Mouse (Mus musculus) kidney, embryonic 16.5 days (tissue): ENCODE measurements around the gene Gm20696. TPM values are rescaled to one million over a fixed set of nuclear protein-coding genes. Genes with fewer than 3 reads are reported as not detected.

Experiments used
- ATAC-seq: fragments of 200-750 bp; cut with Nextera tagmentation; 2 replicates; pipeline ENCODE4 v1.8.0; 2017; ENCODE audit warnings: moderate TSS enrichment; ENCODE audit not compliant: low FRiP score, low TSS enrichment
- H3K27ac ChIP-seq: fragments of 300-500 bp; sonication (generic); 2 replicates; pipeline ENCODE4 v1.5.1; 2014; ENCODE audit warnings: low read length
- H3K27me3 ChIP-seq: fragments of 300-500 bp; sonication (generic); 2 replicates; pipeline ENCODE4 v1.6.1; 2014; ENCODE audit warnings: low read length, control low read depth, mixed read lengths; ENCODE audit not compliant: insufficient read depth
- H3K36me3 ChIP-seq: fragments of 300-500 bp; sonication (generic); 2 replicates; pipeline ENCODE4 v1.6.1; 2014; ENCODE audit warnings: low read length, control low read depth, mixed read lengths; ENCODE audit not compliant: insufficient read depth
- H3K4me1 ChIP-seq: fragments of 300-500 bp; sonication (generic); 2 replicates; pipeline ENCODE4 v1.6.1; 2014; ENCODE audit warnings: low read length, control low read depth, mixed read lengths; ENCODE audit not compliant: insufficient read depth
- H3K4me2 ChIP-seq: fragments of 300-500 bp; sonication (generic); replicated peaks from 2 replicates; pipeline ENCODE4 v1.6.1; 2014; ENCODE audit warnings: low read depth, low read length
- H3K4me3 ChIP-seq: fragments of 300-500 bp; sonication (generic); 2 replicates; pipeline ENCODE4 v1.5.1; 2014; ENCODE audit warnings: mild to moderate bottlenecking, low read length
- H3K9ac ChIP-seq: fragments of 300-500 bp; sonication (generic); replicated peaks from 2 replicates; pipeline ENCODE4 v1.6.1; 2014; ENCODE audit warnings: low read length
- H3K9me3 ChIP-seq: fragments of 300-500 bp; sonication (generic); 2 replicates; pipeline ENCODE4 v1.6.1; 2016; ENCODE audit warnings: low read length, control low read depth
- WGBS: fragments of 180-500 bp; shearing (Covaris S2); extraction: QIAGEN DNeasy Blood & Tissue Kit; methylation state at CpG from one replicate; pipeline ENCODE4 v1.1.7; 2014; 5-methylcytosine and 5-hydroxymethylcytosine counted together
- polyA plus RNA-seq: library from polyadenylated mRNA; unstranded; fragments of >200 nt; fragmentation: Nextera tagmentation; extraction: Ambion mirVana; gene quantifications from 2 replicates; pipeline ENCODE4 v1.2.1, GENCODE M21; 2015

The Gm20696 gene
- polyA plus RNA-seq, 1 experiment from 2014 or later = 1.7 TPM

DNA sequence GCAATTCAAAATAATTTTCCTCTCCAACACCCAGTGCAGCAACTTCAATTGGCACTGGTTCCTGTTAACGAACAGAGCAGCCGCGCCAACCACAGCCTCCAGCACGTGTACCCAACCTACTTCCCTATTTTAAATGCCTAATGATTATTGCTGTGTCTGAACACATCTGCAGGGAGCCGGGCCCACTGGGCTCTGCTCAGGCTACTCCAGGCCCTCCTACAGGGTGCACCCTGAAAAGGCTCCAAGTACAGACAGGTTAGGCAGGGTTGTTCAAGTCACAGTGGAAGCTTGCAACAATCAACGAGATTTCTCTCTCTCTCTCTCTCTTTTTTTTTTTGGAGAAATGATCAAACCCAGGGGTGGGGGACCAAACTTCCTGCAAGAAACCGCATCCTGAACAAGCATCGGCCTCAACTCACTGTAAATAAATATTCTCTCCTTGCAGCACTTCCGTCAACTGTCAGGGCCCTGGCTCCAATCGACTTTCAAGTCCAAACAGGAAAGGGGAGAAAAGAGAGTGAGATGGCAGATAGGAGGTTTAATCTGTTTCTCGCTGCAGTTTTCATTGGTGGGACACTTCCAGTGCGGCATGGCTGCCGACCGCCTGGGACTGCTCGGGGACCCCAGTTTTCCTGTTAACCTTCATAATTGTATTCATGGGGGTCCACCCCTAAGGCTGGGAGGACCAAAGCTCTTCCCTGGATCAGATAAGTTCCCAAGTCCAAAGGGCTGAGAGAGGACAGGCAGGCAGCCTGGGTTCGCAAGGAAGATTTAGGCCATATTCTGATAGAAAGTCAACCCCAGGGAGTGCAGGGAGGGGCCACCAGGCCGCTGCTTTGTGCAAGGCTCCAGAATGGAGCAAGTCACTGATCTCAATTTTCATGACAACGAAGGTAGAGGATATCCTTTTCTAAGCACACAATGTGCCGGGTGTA is 277.6 kb downstream of the Gm20696 start:
- Histone ChIP-seq H3K27me3 (0 out of 2 replicates have a peak, but pooled peaks cover 4% of the 10 kb centered on the region), H3K9me3 (0 out of 2 replicates have a peak, but pooled peaks cover 4% of the 10 kb centered on the region), H3K27ac (peak overlapping the region; percentile 39; the same call in 1 of the 2 replicates), H3K4me3 (no peak overlapping the region), H3K36me3 (0 out of 2 replicates have a peak, but pooled peaks cover 3% of the 10 kb centered on the region), H3K9ac (no peak overlapping the region), H3K4me2 (no peak overlapping the region), H3K4me1 (peaks cover 10% of the 10 kb centered on the region)
- 59% methylated on average over 19 of the region's 19 CpGs for WGBS
- peak; percentile 39; the same call in 1 of the 2 replicates for ATAC-seq

DNA sequence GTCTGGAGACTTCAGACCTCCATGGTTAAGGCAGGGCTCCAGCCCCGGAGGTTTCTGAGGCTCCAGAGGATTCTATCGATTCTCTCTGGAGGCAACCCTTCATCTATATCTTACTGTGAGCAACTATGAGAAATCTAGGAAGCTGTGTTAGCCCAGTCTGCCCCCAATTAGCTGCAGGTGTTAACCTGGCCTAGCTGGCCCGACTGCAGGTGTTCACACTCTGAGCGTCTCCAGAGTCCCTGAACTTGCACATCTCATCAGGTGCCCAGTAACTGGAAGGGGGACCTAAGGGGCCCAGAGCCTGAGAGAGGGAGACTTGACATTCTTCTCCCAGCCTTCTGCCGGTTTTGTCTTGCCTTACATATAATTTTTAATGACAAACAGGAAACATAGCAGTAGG is 278.6 kb downstream of the Gm20696 start:
- 0 out of 2 replicates have a peak, but pooled peaks cover 3% of the 10 kb centered on the region for H3K36me3 ChIP-seq
- H3K4me1 ChIP-seq = peaks cover 10% of the 10 kb centered on the region
- no peak; the same call in 1 of the 2 replicates for ATAC-seq
- 0 out of 2 replicates have a peak, but pooled peaks cover 4% of the 10 kb centered on the region for H3K27me3 ChIP-seq
- WGBS = 74% methylated on average over 5 of the region's 5 CpGs
- no peak overlapping the region for H3K4me3 ChIP-seq
- H3K27ac ChIP-seq = no peak overlapping the region
- H3K9me3 ChIP-seq = 0 out of 2 replicates have a peak, but pooled peaks cover 4% of the 10 kb centered on the region
- H3K9ac ChIP-seq = no peak overlapping the region
- no peak overlapping the region for H3K4me2 ChIP-seq

DNA sequence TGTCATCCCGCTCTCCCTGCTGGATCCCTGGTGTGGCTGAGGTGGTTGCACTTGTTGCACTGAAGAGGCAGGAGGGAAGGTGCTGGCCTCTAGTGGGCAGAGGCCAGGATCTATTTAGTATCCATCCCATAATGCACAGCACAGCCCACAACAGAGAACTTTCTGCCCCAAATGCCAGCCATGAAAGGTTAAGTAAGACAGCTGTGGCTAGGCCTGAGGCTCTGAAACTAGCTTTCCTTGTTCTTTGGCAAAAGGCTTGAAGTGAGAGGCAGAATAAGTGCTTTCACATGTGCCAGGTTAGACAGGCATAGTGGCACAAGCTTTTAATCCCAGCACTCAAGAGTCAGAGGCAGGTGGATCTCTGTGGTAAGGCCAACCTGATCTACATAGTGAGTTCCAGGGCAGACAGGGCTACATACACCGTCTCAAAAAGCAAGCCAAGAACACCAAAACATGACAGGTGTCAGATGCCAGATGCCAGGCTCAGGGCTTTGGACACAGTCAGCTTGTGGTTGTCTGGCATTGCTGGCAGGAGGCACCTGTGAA is 281.5 kb downstream of the Gm20696 start:
- Histone ChIP-seq H3K9me3 (0 out of 2 replicates have a peak, but pooled peaks cover 4% of the 10 kb centered on the region), H3K4me2 (no peak overlapping the region), H3K27ac (no peak overlapping the region), H3K27me3 (peaks cover 4% of the 10 kb centered on the region; the same call in 1 of the 2 replicates), H3K9ac (no peak overlapping the region), H3K4me1 (peaks cover 12% of the 10 kb centered on the region), H3K4me3 (no peak overlapping the region), H3K36me3 (0 out of 2 replicates have a peak, but pooled peaks cover 3% of the 10 kb centered on the region)
- 91% methylated on average over 2 of the region's 2 CpGs for WGBS
- no peak for ATAC-seq

DNA sequence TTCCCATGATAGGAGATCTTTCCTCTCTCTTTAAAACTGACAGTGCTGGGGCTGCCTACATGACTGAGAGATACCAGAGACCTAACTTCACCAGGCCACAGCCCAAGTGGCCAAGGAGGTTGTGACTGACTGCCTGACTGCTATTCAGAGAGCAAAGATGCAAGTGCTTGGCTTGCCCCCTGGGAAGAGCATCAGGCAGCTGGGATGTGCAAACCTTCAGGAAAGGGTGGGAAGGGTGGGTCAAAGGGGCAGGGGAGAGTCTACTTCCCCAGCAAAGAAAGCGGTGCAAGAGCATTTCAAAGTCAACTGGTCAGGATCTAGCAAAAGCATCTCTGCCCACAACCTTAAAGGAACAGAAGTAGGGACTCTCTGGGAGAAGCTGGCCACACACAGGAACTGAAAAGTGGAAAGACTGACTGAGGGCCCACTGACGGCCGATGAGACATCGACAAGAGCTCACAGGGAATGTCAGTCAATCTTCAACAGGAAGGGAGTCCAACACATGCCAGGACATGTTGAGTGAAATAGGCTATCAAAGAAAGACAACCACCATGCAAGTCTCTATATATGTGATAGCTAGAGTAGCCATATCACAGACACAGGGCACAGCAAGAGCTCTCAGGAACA is 282.6 kb downstream of the Gm20696 start:
- Histone ChIP-seq H3K9me3 (0 out of 2 replicates have a peak, but pooled peaks cover 4% of the 10 kb centered on the region), H3K9ac (no peak overlapping the region), H3K4me3 (no peak overlapping the region), H3K4me1 (peaks cover 15% of the 10 kb centered on the region), H3K4me2 (no peak overlapping the region), H3K36me3 (0 out of 2 replicates have a peak, but pooled peaks cover 3% of the 10 kb centered on the region), H3K27ac (no peak overlapping the region), H3K27me3 (peaks cover 4% of the 10 kb centered on the region; the same call in 1 of the 2 replicates)
- 75% methylated on average over 4 of the region's 4 CpGs for WGBS
- no peak for ATAC-seq

DNA sequence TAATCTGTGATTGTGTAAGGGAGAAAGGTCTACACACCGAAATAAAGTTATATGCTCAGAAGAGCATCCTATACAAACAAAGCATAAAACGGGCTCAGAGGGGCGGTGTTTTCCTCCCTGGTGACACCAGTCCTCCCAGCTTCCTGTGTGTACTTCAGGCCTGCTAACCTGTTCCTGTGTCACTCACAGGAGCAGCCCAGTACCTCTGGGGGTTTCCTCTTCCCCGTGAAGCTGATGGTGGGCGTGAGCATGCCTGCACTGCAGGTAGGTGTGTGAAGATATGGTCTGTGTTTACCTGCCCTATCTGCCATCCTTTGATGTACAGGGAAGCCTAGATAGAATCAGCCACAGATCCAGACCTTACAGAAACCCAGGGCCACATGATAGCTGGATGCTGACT is 286.5 kb downstream of the Gm20696 start:
- H3K4me2 ChIP-seq = no peak overlapping the region
- H3K4me1 ChIP-seq = peaks cover 38% of the 10 kb centered on the region
- H3K36me3 ChIP-seq = no peaks in the 10 kb centered on the region
- H3K9ac ChIP-seq = no peak overlapping the region
- H3K9me3 ChIP-seq = no peaks in the 10 kb centered on the region
- WGBS = 39% methylated on average over 5 of the region's 5 CpGs
- no peaks in the 10 kb centered on the region; the same call in 1 of the 2 replicates for H3K27me3 ChIP-seq
- 0 out of 2 replicates have a peak, but pooled peaks have one; percentile 16 for ATAC-seq
- H3K4me3 ChIP-seq = no peak overlapping the region
- H3K27ac ChIP-seq = no peak overlapping the region

DNA sequence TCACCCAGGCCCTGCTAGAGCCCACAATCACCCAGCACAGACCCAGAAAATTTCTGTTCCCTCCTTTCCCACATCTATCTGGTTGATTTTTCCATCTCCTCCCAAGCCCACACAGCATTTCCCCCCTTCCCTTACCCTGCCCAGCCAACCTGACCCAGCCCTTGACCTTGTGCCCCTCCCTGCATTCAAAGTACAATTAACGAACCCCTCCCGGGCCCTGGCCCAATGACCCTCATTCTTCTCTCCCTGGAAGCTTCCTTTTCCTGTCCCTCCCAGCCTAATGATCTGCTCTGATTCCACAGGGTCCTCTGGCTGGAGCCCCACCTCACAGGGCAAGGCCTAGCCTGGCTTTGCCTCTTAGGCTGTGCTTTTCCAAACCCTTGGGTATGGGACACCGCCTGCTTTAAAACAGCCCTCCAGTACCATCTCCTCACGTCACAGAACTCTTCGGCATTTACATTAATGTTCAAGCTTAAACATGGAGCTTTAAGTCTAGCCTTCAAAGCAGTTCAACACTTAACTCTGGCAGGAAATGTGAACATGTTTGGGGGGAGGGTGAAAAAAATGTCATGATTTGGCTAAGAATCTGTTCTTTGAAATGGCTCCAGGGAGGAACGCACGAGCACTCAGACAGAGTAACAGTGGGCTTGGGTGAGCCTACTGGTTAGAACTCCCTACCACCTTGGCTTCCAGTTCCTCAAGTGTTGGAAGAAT is 287.4 kb downstream of the Gm20696 start:
- peak; percentile 63 for ATAC-seq
- H3K4me2 ChIP-seq = no peak overlapping the region
- H3K27ac ChIP-seq = peak overlapping the region; percentile 63
- 42% methylated on average over 7 of the region's 7 CpGs for WGBS
- peaks cover 47% of the 10 kb centered on the region for H3K4me1 ChIP-seq
- H3K27me3 ChIP-seq = no peaks in the 10 kb centered on the region; the same call in 1 of the 2 replicates
- H3K36me3 ChIP-seq = no peaks in the 10 kb centered on the region
- H3K4me3 ChIP-seq = no peak overlapping the region
- no peaks in the 10 kb centered on the region for H3K9me3 ChIP-seq
- H3K9ac ChIP-seq = no peak overlapping the region

DNA sequence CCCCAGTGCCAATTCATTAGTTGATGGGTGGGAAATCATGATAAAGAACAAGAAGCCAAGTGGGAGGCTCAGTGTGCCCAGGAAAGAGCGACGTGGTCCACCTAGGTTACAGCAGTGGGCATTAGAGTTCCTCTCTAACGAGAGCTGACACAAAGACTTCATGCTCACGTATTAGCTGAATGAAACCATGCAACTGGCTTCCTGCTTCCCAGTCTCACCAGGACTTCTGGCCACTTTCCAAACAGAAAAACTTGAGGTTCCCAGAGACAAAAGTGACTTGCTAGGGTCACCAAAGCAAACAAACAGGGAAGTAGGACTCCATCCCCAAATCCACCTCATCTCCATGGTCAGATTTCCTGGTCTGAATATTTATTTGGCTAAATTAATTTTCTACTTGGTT is 288.9 kb downstream of the Gm20696 start:
- Histone ChIP-seq H3K27me3 (no peaks in the 10 kb centered on the region; the same call in 1 of the 2 replicates), H3K36me3 (no peaks in the 10 kb centered on the region), H3K4me1 (peaks cover 47% of the 10 kb centered on the region), H3K9me3 (no peaks in the 10 kb centered on the region), H3K4me2 (no peak overlapping the region), H3K27ac (no peak overlapping the region), H3K9ac (no peak overlapping the region), H3K4me3 (no peak overlapping the region)
- no peak for ATAC-seq
- 69% methylated on average over 4 of the region's 4 CpGs for WGBS

DNA sequence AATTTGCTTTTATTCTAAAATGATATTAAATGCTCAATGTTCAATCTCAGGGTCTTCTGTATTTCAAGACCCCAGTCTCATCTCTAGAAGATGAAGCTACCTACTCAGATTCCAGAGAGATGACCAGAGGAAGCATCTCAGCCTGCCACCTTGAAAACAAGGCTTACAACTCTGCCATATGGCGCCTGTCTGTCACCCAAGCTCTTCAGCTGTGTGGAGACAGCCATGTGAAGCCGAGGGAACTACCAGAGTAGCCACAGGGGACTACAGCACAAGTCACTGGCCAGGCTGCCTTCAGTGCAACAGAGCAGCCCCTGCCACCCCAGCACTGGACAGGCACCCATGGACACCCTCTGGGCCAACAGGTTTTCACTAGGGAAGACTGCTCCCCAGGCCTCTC is 289.5 kb downstream of the Gm20696 start:
- Histone ChIP-seq H3K4me1 (peaks cover 47% of the 10 kb centered on the region), H3K9ac (no peak overlapping the region)

DNA sequence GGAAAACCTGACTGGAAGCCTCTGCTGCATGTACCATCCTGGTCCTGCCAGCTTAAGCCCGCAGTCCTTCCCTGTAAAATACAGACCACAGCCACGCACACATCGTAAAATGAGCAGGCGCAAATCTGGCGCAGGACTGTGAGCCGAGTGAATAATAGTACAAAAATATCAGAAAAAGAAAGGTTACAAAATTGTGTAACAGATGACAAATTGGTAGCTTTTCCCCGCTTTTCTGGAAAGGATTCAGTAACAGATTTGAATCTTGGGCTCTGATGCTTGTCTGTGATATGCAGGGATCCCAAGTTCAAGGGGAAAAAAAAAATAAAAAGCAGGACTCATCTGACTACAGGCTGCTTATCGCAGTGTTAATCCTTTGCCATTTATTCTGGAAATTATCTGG is 289.9 kb downstream of the Gm20696 start:
- Histone ChIP-seq H3K4me1 (peaks cover 47% of the 10 kb centered on the region), H3K4me2 (no peak overlapping the region), H3K36me3 (no peaks in the 10 kb centered on the region), H3K9me3 (no peaks in the 10 kb centered on the region), H3K9ac (0 out of 2 replicates have a peak overlapping the region, but pooled peaks have one; percentile 32), H3K4me3 (no peak overlapping the region), H3K27me3 (no peaks in the 10 kb centered on the region; the same call in 1 of the 2 replicates), H3K27ac (no peak overlapping the region)
- no peak for ATAC-seq
- WGBS = 80% methylated on average over 8 of the region's 8 CpGs

More for the DNA sequence above, 289.5 kb downstream of the Gm20696 start:
- Histone ChIP-seq H3K4me3 (no peak overlapping the region), H3K27me3 (no peaks in the 10 kb centered on the region; the same call in 1 of the 2 replicates), H3K9me3 (no peaks in the 10 kb centered on the region), H3K27ac (no peak overlapping the region), H3K4me2 (no peak overlapping the region), H3K36me3 (no peaks in the 10 kb centered on the region)
- ATAC-seq = no peak
- 73% methylated on average over 2 of the region's 2 CpGs for WGBS
